Mouse (Mus musculus) C2C12 (cell line): ENCODE results near the gene Acsm1. TPM values are rescaled to one million over a fixed set of nuclear protein-coding genes. Genes with fewer than 3 reads are reported as not detected.

Source experiments
- H3K27me3 ChIP-seq: one replicate; pipeline ENCODE4 v1.6.1; 2011; ENCODE audit not compliant: control insufficient read depth, insufficient read depth, insufficient read length
- H3K36me3 ChIP-seq: one replicate; pipeline ENCODE4 v1.6.1; 2011; ENCODE audit not compliant: control insufficient read depth, insufficient read depth
- H3K4me3 ChIP-seq: one replicate; pipeline ENCODE4 v1.5.1; 2011; ENCODE audit warnings: mild to moderate bottlenecking, control low read depth; ENCODE audit not compliant: poor library complexity, insufficient read depth, severe bottlenecking
- H3K79me2 ChIP-seq: one replicate; pipeline ENCODE4 v1.6.1; 2011; ENCODE audit not compliant: control insufficient read depth, insufficient read depth
- H3K79me3 ChIP-seq: one replicate; pipeline ENCODE4 v1.6.1; 2011; ENCODE audit warnings: low read depth, control low read depth
- H3ac ChIP-seq: one replicate; pipeline ENCODE3; 2011; ENCODE audit warnings: low read depth; ENCODE audit not compliant: control insufficient read depth, insufficient read length
- CEBPB ChIP-seq: IDR thresholded peaks from one replicate; pipeline ENCODE4 v1.6.1; 2011; ENCODE audit warnings: low read depth, mild to moderate bottlenecking, control low read depth, moderate library complexity
- CTCF ChIP-seq: IDR thresholded peaks from one replicate; pipeline ENCODE4 v1.5.1; 2011; ENCODE audit not compliant: control insufficient read depth, insufficient read depth, insufficient read length
- FOSL1 ChIP-seq: IDR thresholded peaks from one replicate; pipeline ENCODE4 v1.8.0; 2011; ENCODE audit warnings: mild to moderate bottlenecking, low read length; ENCODE audit not compliant: poor library complexity, insufficient read depth, severe bottlenecking
- MAX ChIP-seq: IDR thresholded peaks from one replicate; pipeline ENCODE4 v1.6.1; 2011; ENCODE audit warnings: mild to moderate bottlenecking, control low read depth
- MYOD1 ChIP-seq: IDR thresholded peaks from one replicate; pipeline ENCODE4 v1.6.1; 2011; ENCODE audit warnings: low read depth; ENCODE audit not compliant: control insufficient read depth, insufficient read length
- MYOG ChIP-seq: IDR thresholded peaks from one replicate; pipeline ENCODE4 v1.6.1; 2011; ENCODE audit not compliant: control insufficient read depth, insufficient read length; ENCODE audit errors: extremely low read depth
- USF1 ChIP-seq: IDR thresholded peaks from one replicate; pipeline ENCODE4 v1.6.1; 2011; ENCODE audit warnings: low read depth, mild to moderate bottlenecking, control low read depth, moderate library complexity
- polyA plus RNA-seq: library from polyadenylated mRNA; unstranded; fragments of >200 nt; fragmentation: generic; extraction: Trizol; gene quantifications from one replicate; pipeline ENCODE4 v1.2.1, GENCODE M21; 2012; ENCODE audit warnings: missing spikeins

Acsm1 gene
- polyA plus RNA-seq, 1 experiment = not detected

GRCm38 (mm10) chr7:119596536-119596935, 10.3 kb upstream of the Acsm1 start:
- no peaks in the 10 kb centered on the region for H3K27me3 ChIP-seq
- no peak overlapping the region for H3K4me3 ChIP-seq
- no peak for TF ChIP-seq MYOD1
- no peak for TF ChIP-seq MAX
- no peak for TF ChIP-seq USF1
- no peak for TF ChIP-seq CTCF
- TF ChIP-seq MYOG = no peak
- no peak for TF ChIP-seq FOSL1
- no peak for TF ChIP-seq CEBPB
- H3K36me3 ChIP-seq = no peaks in the 10 kb centered on the region
- no peaks in the 10 kb centered on the region for H3K79me2 ChIP-seq
- H3K79me3 ChIP-seq = no peaks in the 10 kb centered on the region
- H3ac ChIP-seq = no peak overlapping the region

GRCm38 (mm10) chr7:119601195-119601953, 5.5 kb upstream of the Acsm1 start:
- no peaks in the 10 kb centered on the region for H3K79me2 ChIP-seq
- H3K79me3 ChIP-seq = no peaks in the 10 kb centered on the region
- H3ac ChIP-seq = no peak overlapping the region
- H3K4me3 ChIP-seq = no peak overlapping the region
- H3K36me3 ChIP-seq = no peaks in the 10 kb centered on the region
- no peak for TF ChIP-seq MYOD1
- TF ChIP-seq FOSL1 = no peak
- TF ChIP-seq USF1 = no peak
- no peak for TF ChIP-seq CTCF
- no peak for TF ChIP-seq MAX
- TF ChIP-seq MYOG = no peak
- TF ChIP-seq CEBPB = no peak
- H3K27me3 ChIP-seq = no peaks in the 10 kb centered on the region

GRCm38 (mm10) chr7:119601954-119602317, 4.9 kb upstream of the Acsm1 start:
- H3K79me2 ChIP-seq = no peaks in the 10 kb centered on the region
- no peak overlapping the region for H3K4me3 ChIP-seq
- H3K79me3 ChIP-seq = no peaks in the 10 kb centered on the region
- TF ChIP-seq CEBPB = no peak
- no peak for TF ChIP-seq MAX
- TF ChIP-seq FOSL1 = no peak
- TF ChIP-seq MYOD1 = no peak
- no peak for TF ChIP-seq USF1
- no peak for TF ChIP-seq CTCF
- H3K27me3 ChIP-seq = no peaks in the 10 kb centered on the region
- no peaks in the 10 kb centered on the region for H3K36me3 ChIP-seq
- no peak overlapping the region for H3ac ChIP-seq

GRCm38 (mm10) chr7:119604903-119605483, 1.8 kb upstream of the Acsm1 start:
- Histone ChIP-seq H3ac (no peak overlapping the region), H3K4me3 (no peak overlapping the region), H3K27me3 (no peaks in the 10 kb centered on the region), H3K79me3 (no peaks in the 10 kb centered on the region), H3K36me3 (no peaks in the 10 kb centered on the region), H3K79me2 (no peaks in the 10 kb centered on the region)
- TF ChIP-seq CTCF (no peak), USF1 (no peak), MYOG (no peak), MAX (no peak), FOSL1 (no peak), CEBPB (no peak), MYOD1 (no peak)

- Histone ChIP-seq H3K79me2 (no peaks in the 10 kb centered on the region), H3ac (no peak overlapping the region), H3K79me3 (no peaks in the 10 kb centered on the region), H3K4me3 (no peak overlapping the region), H3K27me3 (no peaks in the 10 kb centered on the region), H3K36me3 (no peaks in the 10 kb centered on the region)
- TF ChIP-seq MYOG = no peak
- TF ChIP-seq MYOD1 = no peak
- no peak for TF ChIP-seq CTCF
- no peak for TF ChIP-seq MAX
- TF ChIP-seq USF1 = no peak
- TF ChIP-seq CEBPB = no peak
- TF ChIP-seq FOSL1 = no peak
Measured at GRCm38 (mm10) chr7:119605926-119606663, 731 bp upstream of the Acsm1 start.
